In genomic region chr11:107979497-107980174, GRCm38 (mm10) we compare ENCODE assay signal across 17 mouse cellular contexts.
DNase-seq lines count a peak whose midpoint lies in the region; ATAC-seq and TF ChIP-seq lines count a peak whose summit lies in the region.
"Had no signal": no experiment of that assay in that cellular context is flagged by ENCODE, and none has a peak within 500 bp of the region (broad histone marks: within the 10 kb centered on the region; RNA-seq: fewer than 3 reads in every experiment).

No protein-coding gene starts in this region.

- 0 out of 2 replicates have a peak, but pooled peaks have one; percentile 68 for ATAC-seq in kidney, embryonic 15.5 days (replicated peaks; ENCODE audit: low FRiP score)
- peak; percentile 44; the same call in 1 of the 2 replicates for ATAC-seq in forebrain, embryonic 13.5 days
- peak; percentile 64; the same call in 1 of the 2 replicates for ATAC-seq in midbrain, embryonic 15.5 days (replicated peaks)
- ATAC-seq in megakaryocyte-erythroid progenitor cell, adult 5-6 weeks (replicated peaks; ENCODE audit: low FRiP score, low TSS enrichment, poor library complexity, severe bottlenecking), result no peak
- ATAC-seq: CD4-positive, CD25-positive, alpha-beta regulatory T cell, adult 4 months; intestine, embryonic 15.5 days; liver, postnatal 0 days had no signal

- H3K4me1 ChIP-seq in kidney, embryonic 15.5 days, result peaks cover 27% of the 10 kb centered on the region
- peaks cover 18% of the 10 kb centered on the region for H3K4me1 ChIP-seq in forebrain, embryonic 13.5 days
- peaks cover 29% of the 10 kb centered on the region for H3K4me1 ChIP-seq in midbrain, embryonic 15.5 days
- no peaks in the 10 kb centered on the region for H3K4me1 ChIP-seq in lung, adult 2 months (ENCODE audit: control insufficient read depth, insufficient read depth, low read length)
- H3K4me1 ChIP-seq: intestine, embryonic 15.5 days had no signal

- H3K27me3 ChIP-seq in kidney, embryonic 15.5 days, result no peaks in the 10 kb centered on the region
- H3K27me3 ChIP-seq in forebrain, embryonic 13.5 days, result peaks cover 11% of the 10 kb centered on the region
- H3K27me3 ChIP-seq in midbrain, embryonic 15.5 days (replicated peaks), result 0 out of 2 replicates have a peak, but pooled peaks cover 10% of the 10 kb centered on the region
- H3K27me3 ChIP-seq: intestine, embryonic 15.5 days had no signal

- no peak for TF ChIP-seq CTCF in lung, adult 2 months (IDR thresholded peaks at IDR 0.05; ENCODE audit: insufficient read depth, low read length)

- no peaks in the 10 kb centered on the region for H3K9me3 ChIP-seq in kidney, embryonic 15.5 days (replicated peaks)
- H3K9me3 ChIP-seq in forebrain, embryonic 13.5 days (replicated peaks), result no peaks in the 10 kb centered on the region
- no peaks in the 10 kb centered on the region for H3K9me3 ChIP-seq in midbrain, embryonic 15.5 days
- H3K9me3 ChIP-seq: intestine, embryonic 15.5 days had no signal

- H3K27ac ChIP-seq in kidney, embryonic 15.5 days, result 0 out of 2 replicates have a peak overlapping the region, but pooled peaks have one; percentile 22
- no peak overlapping the region for H3K27ac ChIP-seq in forebrain, embryonic 13.5 days
- peak overlapping the region; percentile 51 for H3K27ac ChIP-seq in midbrain, embryonic 15.5 days
- H3K27ac ChIP-seq: gastrocnemius, adult 2 months; intestine, embryonic 15.5 days; left cerebral cortex, adult 2 months; macrophage; stomach, postnatal 0 days had no signal

- peak overlapping the region; percentile 19; the same call in 1 of the 2 replicates for H3K4me2 ChIP-seq in kidney, embryonic 15.5 days
- H3K4me2 ChIP-seq in forebrain, embryonic 13.5 days, result peak overlapping the region; percentile 36
- peak overlapping the region; percentile 12; the same call in 1 of the 2 replicates for H3K4me2 ChIP-seq in midbrain, embryonic 15.5 days
- H3K4me2 ChIP-seq: intestine, embryonic 15.5 days had no signal

- no peak overlapping the region for H3K4me3 ChIP-seq in kidney, embryonic 15.5 days (replicated peaks)
- no peak overlapping the region for H3K4me3 ChIP-seq in forebrain, embryonic 13.5 days
- no peak overlapping the region for H3K4me3 ChIP-seq in midbrain, embryonic 15.5 days
- H3K4me3 ChIP-seq in lung, adult 2 months (replicated peaks; ENCODE audit: extremely low read depth, low read depth, low read length), result no peak overlapping the region
- H3K4me3 ChIP-seq: gastrocnemius, adult 2 months; intestine, embryonic 15.5 days; left cerebral cortex, adult 2 months; myocyte had no signal

- TF ChIP-seq POLR2A in lung, adult 2 months (IDR thresholded peaks at IDR 0.05; ENCODE audit: borderline replicate concordance, extremely low read depth, low read depth, low read length), result no peak

- no peak overlapping the region for H3K9ac ChIP-seq in kidney, embryonic 15.5 days
- peak overlapping the region; percentile 38; the same call in 1 of the 2 replicates for H3K9ac ChIP-seq in forebrain, embryonic 13.5 days
- no peak overlapping the region for H3K9ac ChIP-seq in midbrain, embryonic 15.5 days
- H3K9ac ChIP-seq: intestine, embryonic 15.5 days; liver, postnatal 0 days had no signal

- H3K36me3 ChIP-seq in kidney, embryonic 15.5 days, result peaks cover 32% of the 10 kb centered on the region
- peaks cover 5% of the 10 kb centered on the region; the same call in 1 of the 2 replicates for H3K36me3 ChIP-seq in forebrain, embryonic 13.5 days (ENCODE audit: poor library complexity, severe bottlenecking)
- no peaks in the 10 kb centered on the region for H3K36me3 ChIP-seq in midbrain, embryonic 15.5 days (replicated peaks)

- WGBS in kidney, embryonic 15.5 days, result 40% methylated on average over 22 of the region's 22 CpGs
- 9% methylated on average over 22 of the region's 22 CpGs for WGBS in forebrain, embryonic 13.5 days
- WGBS in midbrain, embryonic 15.5 days, result 10% methylated on average over 22 of the region's 22 CpGs
- WGBS in lung, adult 2 months, result 75% methylated on average over 22 of the region's 22 CpGs

- DNase-seq in kidney, adult 8-10 months, result no peak
- DNase-seq in retina, postnatal 1 day, result peak; percentile 62
- no peak for DNase-seq in lung, adult 2 months
- DNase-seq: cerebellum, adult 2 months; gastrocnemius, adult 2 months; heart, postnatal 10 days; liver, postnatal 0 days had no signal
